Mouse (Mus musculus) adrenal gland, adult 18-20 months (tissue): ENCODE data around the gene F5. TPM values are rescaled to one million over a fixed set of nuclear protein-coding genes. Genes with fewer than 3 reads are reported as not detected.
A peak's percentile ranks its signal among the peaks of the same experiment; 100 is the strongest.

Source experiments
- DNase-seq, 2 experiments: peaks; one replicate each; pipeline ENCODE4 v3.0.0; 2021 to 2022; ENCODE audit warnings: low spot score in 2 of 2
- long read RNA-seq, 2 experiments: library from polyadenylated mRNA; stranded (forward); transcript quantifications; one replicate each; pipeline ENCODE4 v2.0.0; 2021
- total RNA-seq, 2 experiments: library from RNA; stranded (reverse); gene quantifications; 1 replicate in 1 of 2; 2 replicates in 1 of 2; pipeline ENCODE4 v1.2.3; 2021

Gene F5
- 1 to 10 TPM; 1.7 to 4.5 TPM for total RNA-seq
- long read RNA-seq, experiment 1, result 0 reads
- long read RNA-seq, experiment 2, result 0 reads

DNA sequence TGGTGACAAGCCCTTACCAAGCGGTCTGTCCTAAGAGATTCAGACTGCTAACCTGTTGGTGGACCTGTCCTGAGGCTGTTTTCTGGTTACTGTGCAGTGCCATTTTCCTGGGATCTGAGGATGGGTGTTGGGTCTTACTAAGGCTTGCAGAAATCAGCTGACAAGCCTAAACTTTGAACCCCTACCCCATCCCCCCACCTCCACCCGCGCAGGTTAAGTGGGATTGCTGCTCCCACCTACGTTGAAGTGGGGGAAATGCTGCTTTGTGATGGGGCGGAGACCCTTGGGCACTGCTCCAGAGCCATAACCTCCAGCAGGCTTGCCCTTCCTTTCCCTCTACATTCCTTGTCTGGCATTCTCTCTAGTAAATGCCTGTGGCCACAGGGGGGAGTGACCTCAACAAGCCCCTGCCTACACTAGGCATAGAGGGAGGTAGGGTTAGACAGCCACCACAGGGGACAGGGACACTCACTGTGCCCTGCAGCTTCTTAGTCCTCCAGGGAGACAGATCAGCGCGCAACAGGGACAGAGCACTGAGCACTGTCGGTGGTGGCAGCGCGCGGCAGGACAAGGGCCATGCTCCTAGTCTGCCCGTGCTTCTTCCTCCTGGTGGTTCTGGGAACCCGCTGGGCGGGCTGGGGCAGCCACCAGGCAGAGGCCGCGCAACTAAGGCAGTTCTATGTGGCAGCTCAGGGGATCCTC, at the start of gene F5:
F5 (plus strand) TSS at position 452 of the 702 bp plus-strand sequence.
- DNase-seq, result peak in 1 of 2 experiments; percentile 24

DNA sequence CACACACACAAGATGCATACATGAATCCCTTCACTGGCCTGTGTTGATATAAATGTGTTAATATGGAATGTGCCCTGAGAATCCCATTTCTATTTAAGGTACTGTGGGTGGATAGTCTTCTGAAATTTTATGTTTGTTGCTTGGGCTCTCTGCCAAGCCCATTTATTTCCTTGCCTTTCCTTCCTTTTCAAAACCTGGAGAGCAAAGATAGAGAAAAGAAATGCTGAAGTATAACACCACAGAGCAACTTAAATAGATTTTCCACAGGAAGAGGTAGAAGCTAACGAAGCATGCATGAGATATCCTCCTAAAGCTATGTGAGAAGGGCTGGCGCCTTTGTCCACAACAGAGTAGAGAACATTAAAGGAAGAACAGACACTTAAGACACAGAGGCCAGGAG, 41.9 kb upstream of the F5 start:
- DNase-seq, result no peak

- DNase-seq, result no peak
Measured at GRCm38 (mm10) chr1:164110591-164111329, 40.9 kb upstream of the F5 start.

GRCm38 (mm10) chr1:164114280-164114679, 37.4 kb upstream of the F5 start:
- no peak for DNase-seq

GRCm38 (mm10) chr1:164114947-164115493, 36.6 kb upstream of the F5 start, which contains the start of gene Selp:
TSS of gene Selp (plus strand) at chr1:164115264.
- no peak for DNase-seq

DNA sequence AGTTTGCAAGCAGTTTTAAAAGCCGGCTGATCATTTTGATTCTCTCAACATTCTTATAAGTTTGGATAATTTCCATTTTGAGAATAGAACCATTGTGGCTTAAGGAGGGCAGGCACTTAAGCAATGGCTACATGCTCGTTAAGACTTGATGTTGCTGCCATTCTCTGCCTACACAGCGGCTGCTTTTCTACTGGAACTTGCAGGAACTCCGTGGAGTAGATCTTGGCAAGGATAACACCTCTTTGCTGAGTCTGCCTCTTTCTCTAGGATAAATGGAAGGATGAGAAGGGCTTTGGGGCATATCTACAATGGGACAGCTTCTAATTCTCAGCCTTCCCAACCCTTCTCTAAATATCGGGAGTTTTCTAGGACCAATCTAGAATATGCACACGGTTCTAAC, 36.0 kb upstream of the F5 start:
- DNase-seq, result no peak

- no peak for DNase-seq
Measured at GRCm38 (mm10) chr1:164117869-164118268, 33.8 kb upstream of the F5 start.

GRCm38 (mm10) chr1:164119892-164120776, 31.5 kb upstream of the F5 start:
- DNase-seq, result no peak

- DNase-seq, result no peak
Measured at GRCm38 (mm10) chr1:164120777-164121158, 30.9 kb upstream of the F5 start.

- no peak for DNase-seq
Measured at GRCm38 (mm10) chr1:164123836-164124235, 27.8 kb upstream of the F5 start.

DNA sequence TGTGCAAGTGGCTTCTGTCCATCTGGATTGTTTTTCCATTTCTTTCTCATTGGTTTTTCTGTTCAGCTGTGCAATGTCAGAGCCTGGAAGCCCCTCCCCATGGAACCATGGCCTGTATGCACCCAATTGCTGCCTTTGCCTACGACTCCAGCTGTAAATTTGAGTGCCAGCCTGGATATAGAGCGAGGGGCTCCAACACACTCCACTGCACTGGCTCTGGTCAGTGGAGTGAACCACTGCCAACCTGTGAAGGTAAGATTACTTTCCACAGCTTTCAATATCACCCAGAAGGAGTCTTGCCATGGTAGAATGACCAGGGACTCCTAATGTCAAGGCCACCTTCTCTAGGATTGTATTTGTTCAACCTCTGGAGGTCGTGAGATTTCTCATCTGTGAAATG, 21.6 kb upstream of the F5 start:
- no peak for DNase-seq

- no peak for DNase-seq
Measured at GRCm38 (mm10) chr1:164132609-164133008, 19.0 kb upstream of the F5 start.

- no peak for DNase-seq
Measured at GRCm38 (mm10) chr1:164134101-164134500, 17.5 kb upstream of the F5 start.

GRCm38 (mm10) chr1:164135360-164135759, 16.3 kb upstream of the F5 start:
- DNase-seq, result no peak

DNA sequence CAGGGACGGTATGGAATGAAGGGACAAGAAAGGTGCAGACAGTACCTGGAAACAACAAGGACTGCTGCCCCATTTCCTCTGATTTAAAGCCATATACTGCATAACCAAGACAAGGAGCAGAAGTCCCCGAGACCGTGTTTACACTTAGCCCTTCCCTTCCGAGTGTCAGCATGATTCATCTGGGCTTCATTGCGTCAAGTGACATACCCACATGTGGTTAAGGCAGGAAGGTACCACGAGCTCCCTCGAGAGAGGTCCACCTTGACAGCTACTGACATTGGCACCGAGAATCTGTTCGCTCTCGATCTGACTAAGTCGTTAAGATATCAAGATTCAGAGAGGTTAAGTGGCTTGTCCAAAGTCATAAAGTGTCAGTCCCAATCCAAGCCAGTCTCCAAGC, 15.7 kb upstream of the F5 start:
- no peak for DNase-seq

GRCm38 (mm10) chr1:164136636-164137035, 15.0 kb upstream of the F5 start:
- DNase-seq, result no peak

DNA sequence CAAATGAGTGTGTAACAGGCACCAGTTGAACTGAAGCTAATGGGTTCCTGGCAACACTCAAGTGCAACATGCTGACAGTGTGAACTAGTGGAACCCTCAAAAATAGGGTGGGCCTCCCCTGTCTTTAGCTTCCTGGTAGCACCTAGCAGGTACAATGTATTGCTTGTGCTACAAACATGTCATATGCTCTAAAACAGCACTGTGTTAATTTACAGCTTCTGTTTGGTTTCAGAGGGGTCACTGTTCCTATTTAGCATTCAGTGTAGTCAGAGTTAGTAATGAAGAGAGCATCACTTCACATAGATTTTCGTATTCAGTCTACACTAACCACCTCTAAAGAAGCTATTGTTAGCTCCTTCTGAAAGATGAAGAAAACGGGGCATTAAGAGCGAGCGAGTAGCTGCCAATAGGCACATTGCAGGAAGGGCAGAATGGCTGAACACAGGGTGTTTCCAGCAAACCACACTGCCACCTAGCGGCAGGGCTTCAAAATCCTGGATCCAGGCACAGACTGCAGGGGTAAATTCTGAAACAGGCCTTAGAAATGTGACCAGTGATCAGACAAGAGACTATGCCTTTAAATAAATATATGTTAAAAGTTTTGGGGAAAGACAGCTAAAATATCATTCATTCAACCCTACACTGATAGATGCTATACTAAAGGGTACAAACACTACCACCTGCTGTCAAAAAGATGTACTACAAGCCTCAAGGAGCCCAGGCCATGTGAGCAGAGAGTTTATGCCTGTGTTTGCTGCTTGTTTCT, 13.1 kb upstream of the F5 start:
- peak; percentile 76 to 84 for DNase-seq

DNA sequence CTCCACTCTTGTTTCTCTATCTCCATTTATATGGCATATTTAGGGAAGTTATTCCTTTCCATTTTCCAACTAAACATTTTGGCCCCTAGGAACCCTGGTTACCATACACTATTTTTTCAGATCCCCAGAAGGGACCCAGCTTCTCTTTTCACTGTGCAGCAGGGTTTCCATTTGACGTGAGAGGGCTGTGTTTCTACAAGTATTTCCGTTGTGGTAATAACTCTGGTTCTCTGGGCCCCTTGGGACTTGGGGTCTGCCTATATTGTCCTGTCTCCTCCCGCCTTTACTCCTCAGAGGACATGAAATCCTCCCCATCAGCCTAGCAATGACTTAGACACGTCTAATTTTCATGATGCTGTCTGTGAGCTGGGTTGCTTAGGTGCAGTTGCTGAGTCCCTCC, 12.2 kb upstream of the F5 start:
- DNase-seq, result no peak

GRCm38 (mm10) chr1:164149083-164149482, 2.6 kb upstream of the F5 start:
- DNase-seq, result no peak

DNA sequence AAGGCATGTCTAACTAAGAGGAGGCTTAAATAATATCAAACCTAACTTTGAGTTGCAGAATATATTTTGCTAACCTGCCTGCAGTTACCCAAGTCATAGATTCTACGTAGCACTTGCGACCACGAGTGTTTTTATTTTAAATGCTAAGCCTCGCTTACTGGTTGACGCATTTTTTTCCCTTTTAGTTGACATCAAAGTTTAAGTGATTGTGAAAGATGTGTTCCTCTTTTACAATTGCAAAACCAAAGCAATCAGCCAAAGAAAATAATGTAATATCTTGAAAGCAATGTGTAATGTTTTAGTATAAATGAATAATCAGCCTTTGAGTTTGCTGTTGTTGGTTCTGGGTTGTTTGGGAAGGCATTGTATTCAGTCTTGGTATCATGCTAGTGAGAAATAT, 1.2 kb downstream of the F5 start:
- DNase-seq, result no peak

DNA sequence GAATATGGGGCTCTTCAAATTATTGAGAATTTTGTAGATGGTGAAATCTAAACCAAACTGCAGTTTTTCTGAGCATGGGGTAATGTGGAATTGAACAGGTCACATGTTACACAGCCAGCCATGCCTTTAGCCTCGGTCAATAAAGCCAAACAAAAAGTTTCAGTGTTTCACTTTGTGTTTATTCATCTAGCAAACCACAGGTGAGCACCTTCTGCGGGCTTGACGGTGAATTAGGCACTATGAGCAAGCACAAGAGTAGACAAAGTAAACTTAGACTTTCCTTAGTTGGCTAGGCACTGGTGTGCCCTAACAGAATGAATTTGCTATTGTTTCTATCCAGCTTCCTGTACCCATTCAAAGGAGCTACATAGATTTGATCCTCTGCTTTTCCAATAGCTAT, 3.3 kb downstream of the F5 start:
- DNase-seq, result no peak
